8 mouse cellular contexts compared by ENCODE assay signal in the genomic region with DNA sequence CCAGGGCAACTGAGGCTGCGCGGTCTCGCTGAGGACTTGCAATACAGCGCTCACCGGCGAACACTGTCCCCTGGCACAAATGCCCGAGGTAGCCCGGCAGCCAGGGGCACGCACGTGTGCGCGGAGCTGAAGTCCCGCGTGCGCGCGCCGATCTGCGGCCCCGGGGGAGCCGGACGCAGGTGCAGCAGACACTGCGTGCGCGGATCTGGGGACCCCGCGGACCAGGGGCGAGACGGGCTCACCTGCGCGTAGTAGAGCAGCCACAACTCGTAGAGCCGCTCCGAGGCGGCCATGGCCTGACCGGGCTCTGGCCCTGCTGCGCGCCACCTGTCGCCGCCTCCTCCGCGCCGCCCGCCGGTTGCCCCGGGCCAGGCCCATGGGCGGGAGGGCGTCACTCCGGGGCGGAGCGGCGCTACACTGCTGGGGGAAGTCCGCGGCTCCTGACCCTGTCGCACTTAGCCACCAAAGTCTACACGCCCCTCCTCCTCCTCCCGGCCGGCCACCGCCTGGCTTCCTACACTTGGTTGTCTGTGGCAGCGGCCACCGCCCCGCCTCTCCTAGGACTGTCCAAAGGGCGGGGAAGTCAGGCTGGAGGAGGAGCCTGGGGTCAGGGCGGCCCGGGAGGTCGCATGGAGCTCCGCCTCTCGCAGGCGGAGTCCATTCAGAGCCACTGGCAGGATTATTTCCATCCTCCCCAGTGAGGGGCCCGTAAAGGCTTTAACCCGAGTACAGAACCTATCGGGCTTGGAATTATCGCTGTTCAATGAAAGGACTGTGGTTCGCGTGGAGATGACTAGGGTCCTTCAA. TPM values are rescaled to one million over a fixed set of nuclear protein-coding genes. Genes with fewer than 3 reads are reported as not detected.
DNase-seq lines count a peak whose midpoint lies in the region; ATAC-seq lines count a peak whose summit lies in the region.

TSS of gene Nbeal2 (minus strand) at position 507 of the 807 bp plus-strand sequence.

- H3K9me3 ChIP-seq in forebrain, embryonic 10.5 days = no peaks in the 10 kb centered on the region
- no peaks in the 10 kb centered on the region for H3K9me3 ChIP-seq in heart, embryonic 14.5 days (ENCODE audit: control insufficient read depth, low read length)
- no peaks in the 10 kb centered on the region for H3K9me3 ChIP-seq in liver, embryonic 12.5 days (replicated peaks)

- H3K27ac ChIP-seq in forebrain, embryonic 10.5 days = peak within 1 kb of the TSS; percentile 87
- peak within 1 kb of the TSS; percentile 52 to 68 for H3K27ac ChIP-seq in heart, embryonic 14.5 days (replicated peaks in 1 of 2; ENCODE audit: control insufficient read depth in 1 of 2, insufficient read depth in 1 of 2, low read depth in 2 of 2, low read length in 2 of 2)
- peak within 1 kb of the TSS; percentile 78 for H3K27ac ChIP-seq in liver, embryonic 12.5 days

- peak within 1 kb of the TSS; percentile 98 for H3K4me2 ChIP-seq in heart, embryonic 14.5 days (ENCODE audit: low read length)
- H3K4me2 ChIP-seq in liver, embryonic 12.5 days = peak within 1 kb of the TSS; percentile 99

- ATAC-seq in CD4-positive, CD25-positive, alpha-beta regulatory T cell, adult 4 months = peak; percentile 63
- ATAC-seq in heart, embryonic 14.5 days (ENCODE audit: insufficient number of reproducible peaks, insufficient read depth, low FRiP score, low read depth) = peak; percentile 90
- ATAC-seq in liver, embryonic 12.5 days = peak; percentile 87

- H3K36me3 ChIP-seq in forebrain, embryonic 10.5 days (replicated peaks) = peaks cover 6% of the 10 kb centered on the region
- H3K36me3 ChIP-seq in heart, embryonic 14.5 days (ENCODE audit: control insufficient read depth, insufficient read depth, low read length) = no peaks in the 10 kb centered on the region
- H3K36me3 ChIP-seq in liver, embryonic 12.5 days = peaks cover 4% of the 10 kb centered on the region; the same call in 1 of the 2 replicates
- H3K36me3 ChIP-seq in splenic B cell, adult 2 months (ENCODE audit: control insufficient read depth, insufficient read depth, low read length, poor library complexity, severe bottlenecking) = no peaks in the 10 kb centered on the region

- peak within 1 kb of the TSS; percentile 82 for H3K9ac ChIP-seq in heart, embryonic 14.5 days (ENCODE audit: low read length)
- H3K9ac ChIP-seq in liver, embryonic 12.5 days = peak within 1 kb of the TSS; percentile 80

- DNase-seq in c-Kit-negative CD71-positive TER-119-positive erythroid progenitor cells, embryonic 14.5 days (ENCODE audit: low read depth, low spot score) = peak; percentile 81
- DNase-seq in forebrain, embryonic 10.5 days (ENCODE audit: extremely low spot score, low spot score) = peak; percentile 91
- DNase-seq in kidney, postnatal 14 days = peak; percentile 97
- DNase-seq in naive thymus-derived CD4-positive, alpha-beta T cell, adult 2 months (ENCODE audit: low read depth) = peak; percentile 89
- peak; percentile 93 for DNase-seq in splenic B cell, adult 2 months (ENCODE audit: low read depth, low spot score)

- WGBS in forebrain, embryonic 10.5 days = under 1% methylated on average over 75 of the region's 75 CpGs
- under 1% methylated on average over 74 of the region's 75 CpGs for WGBS in heart, embryonic 14.5 days
- WGBS in liver, embryonic 12.5 days (ENCODE audit: insufficient replicate concordance) = under 1% methylated on average over 70 of the region's 75 CpGs

- H3K4me1 ChIP-seq in forebrain, embryonic 10.5 days = peaks cover 71% of the 10 kb centered on the region
- H3K4me1 ChIP-seq in heart, embryonic 14.5 days (ENCODE audit: control insufficient read depth in 2 of 2, insufficient read depth in 2 of 2, low read length in 2 of 2) = peaks cover 23 to 43% of the 10 kb centered on the region in 2 experiments
- peaks cover 60% of the 10 kb centered on the region for H3K4me1 ChIP-seq in liver, embryonic 12.5 days

- peak within 1 kb of the TSS; percentile 85 for H3K4me3 ChIP-seq in forebrain, embryonic 10.5 days
- H3K4me3 ChIP-seq in heart, embryonic 14.5 days (ENCODE audit: control insufficient read depth in 1 of 2, insufficient read depth in 1 of 2, low read depth in 1 of 2, low read length in 2 of 2) = peak within 1 kb of the TSS; percentile 64 to 77
- H3K4me3 ChIP-seq in liver, embryonic 12.5 days = peak within 1 kb of the TSS; percentile 74

- peaks cover 35% of the 10 kb centered on the region for H3K27me3 ChIP-seq in forebrain, embryonic 10.5 days (ENCODE audit: poor library complexity, severe bottlenecking)
- H3K27me3 ChIP-seq in heart, embryonic 14.5 days (ENCODE audit: control insufficient read depth, insufficient read depth, low read length) = no peaks in the 10 kb centered on the region
- peaks cover 34% of the 10 kb centered on the region for H3K27me3 ChIP-seq in liver, embryonic 12.5 days (replicated peaks)
- H3K27me3 ChIP-seq in splenic B cell, adult 2 months (ENCODE audit: control insufficient read depth, insufficient read depth, low read length, poor library complexity, severe bottlenecking) = no peaks in the 10 kb centered on the region

RNA-seq across cellular contexts. Expression of gene Nbeal2, which starts in this region (rescaled TPM):
- polyA plus RNA-seq in CD4-positive, CD25-positive, alpha-beta regulatory T cell, adult 4 months (2017; shearing (Covaris generic)) = 10 to 100 TPM; 20.1 to 20.5 TPM
- 1.4 and 2.0 TPM in 2 replicates for polyA plus RNA-seq in forebrain, embryonic 10.5 days (2016; fragmentation: Nextera tagmentation; extraction: Ambion mirVana)
- polyA plus RNA-seq in heart, embryonic 14.5 days (2014; fragmentation: Nextera tagmentation; extraction: Ambion mirVana) = 2.4 and 2.7 TPM in 2 replicates
- 4.7 and 4.9 TPM in 2 replicates for polyA plus RNA-seq in liver, embryonic 12.5 days (2016; fragmentation: Nextera tagmentation; extraction: Ambion mirVana)

Comparison
In these comparisons a context has a peak if more than half of its experiments do, and no peak if none do; other contexts are left out.
1. Peak in every context shown above with its lines: DNase-seq, ATAC-seq, H3K4me3 ChIP-seq and H3K27ac ChIP-seq.